Mouse (Mus musculus): Measurements from ENCODE around the gene Olfr1414.
"Not testable (repeated sequence)": the region's sequence is repeated elsewhere in the genome, so short reads cannot be mapped to it uniquely, and the experiment has no call there.

Gene Olfr1414

GRCm38 (mm10) chr1:92518561-92518960 lies at the start of gene Olfr1414:
Gene Olfr1414 (minus strand): TSS chr1:92518661.
- DNase-seq (ENCODE audit: low spot score in 2 of 2), result no peak

- DNase-seq (ENCODE audit: low spot score in 2 of 2), result no peak
These were observed 27.5 kb upstream of the Olfr1414 start for GRCm38 (mm10) chr1:92545929-92546328.

- no peak for DNase-seq (ENCODE audit: low spot score in 2 of 2)
These were observed 20.6 kb upstream of the Olfr1414 start for GRCm38 (mm10) chr1:92539071-92539470.

- no peak for DNase-seq (ENCODE audit: low spot score in 2 of 2)
These were observed 18.5 kb upstream of the Olfr1414 start for GRCm38 (mm10) chr1:92536972-92537371.

GRCm38 (mm10) chr1:92523764-92524163 lies 5.3 kb upstream of the Olfr1414 start:
- DNase-seq (ENCODE audit: low spot score in 2 of 2), result no peak

GRCm38 (mm10) chr1:92521376-92521775 lies 2.9 kb upstream of the Olfr1414 start:
- peak in 1 of 2 experiments; percentile 37 for DNase-seq (ENCODE audit: low spot score in 2 of 2)

GRCm38 (mm10) chr1:92519046-92519445 lies 585 bp upstream of the Olfr1414 start:
- no peak for DNase-seq (ENCODE audit: low spot score in 2 of 2)

- no peak for DNase-seq (ENCODE audit: low spot score in 2 of 2)
These were observed 3.1 kb downstream of the Olfr1414 start for GRCm38 (mm10) chr1:92515390-92515789.

- not testable (repeated sequence) for DNase-seq (ENCODE audit: low spot score in 2 of 2)
These were observed 6.8 kb downstream of the Olfr1414 start for GRCm38 (mm10) chr1:92511646-92512045.

GRCm38 (mm10) chr1:92496001-92496400 lies 22.5 kb downstream of the Olfr1414 start, which contains the start of gene Olfr1415:
Gene Olfr1415 (minus strand): TSS chr1:92496101.
- DNase-seq (ENCODE audit: low spot score in 2 of 2), result no peak

GRCm38 (mm10) chr1:92485013-92485412 lies 33.4 kb downstream of the Olfr1414 start, which contains the start of gene Olfr1416:
Gene Olfr1416 (minus strand): TSS chr1:92485113.
- no peak for DNase-seq (ENCODE audit: low spot score in 2 of 2)

- no peak for DNase-seq (ENCODE audit: low spot score in 2 of 2)
These were observed 44.3 kb downstream of the Olfr1414 start for GRCm38 (mm10) chr1:92474066-92474578.

- DNase-seq (ENCODE audit: low spot score in 2 of 2), result peak; percentile 83 to 91
These were observed 45.1 kb downstream of the Olfr1414 start, which contains the start of gene Ndufa10 for GRCm38 (mm10) chr1:92473165-92474041. Gene Ndufa10 (minus strand): TSS chr1:92473860.

- no peak for DNase-seq (ENCODE audit: low spot score in 2 of 2)
These were observed 49.6 kb downstream of the Olfr1414 start for GRCm38 (mm10) chr1:92468891-92469290.

GRCm38 (mm10) chr1:92458416-92458815 lies 60.0 kb downstream of the Olfr1414 start:
- DNase-seq (ENCODE audit: low spot score in 2 of 2), result no peak

GRCm38 (mm10) chr1:92457758-92458157 lies 60.7 kb downstream of the Olfr1414 start:
- DNase-seq (ENCODE audit: low spot score in 2 of 2), result no peak
